Mouse (Mus musculus): ENCODE results near the gene Zc3h7a.

The Zc3h7a gene

DNA sequence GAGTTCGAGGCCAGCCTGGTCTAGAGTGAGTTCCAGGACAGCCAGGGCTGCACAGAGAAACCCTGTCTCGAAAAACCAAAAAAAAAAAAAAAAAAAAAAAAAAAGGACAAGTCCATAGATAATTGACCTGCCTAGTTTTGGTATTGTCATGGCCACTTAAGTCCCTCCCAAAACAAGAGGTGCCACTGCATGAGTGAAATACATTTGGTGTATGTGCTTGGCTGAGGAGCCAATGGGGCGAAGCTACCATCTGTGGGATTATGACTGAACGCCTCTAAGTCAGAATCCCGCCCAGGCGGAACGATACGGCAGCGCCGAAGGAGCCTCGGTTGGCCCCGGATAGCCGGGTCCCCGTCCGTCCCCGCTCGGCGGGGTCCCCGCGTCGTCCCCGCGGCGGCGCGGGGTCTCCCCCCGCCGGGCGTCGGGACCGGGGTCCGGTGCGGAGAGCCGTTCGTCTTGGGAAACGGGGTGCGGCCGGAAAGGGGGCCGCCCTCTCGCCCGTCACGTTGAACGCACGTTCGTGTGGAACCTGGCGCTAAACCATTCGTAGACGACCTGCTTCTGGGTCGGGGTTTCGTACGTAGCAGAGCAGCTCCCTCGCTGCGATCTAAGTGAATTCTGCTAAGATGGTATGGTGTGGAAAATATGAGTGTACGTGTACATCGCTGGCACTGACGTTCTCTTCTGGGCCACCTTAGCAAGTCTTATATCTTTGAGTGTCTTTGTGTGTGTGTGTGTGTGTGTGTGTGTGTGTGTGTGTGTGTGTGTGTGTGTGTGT, 32.3 kb downstream of the Zc3h7a start:
- peak; percentile 100 for DNase-seq (ENCODE audit: low spot score in 2 of 2)

- DNase-seq (ENCODE audit: low spot score in 2 of 2) = peak; percentile 96 to 98
Measured at GRCm38 (mm10) chr16:11134348-11135344, 41.5 kb downstream of the Zc3h7a start, which contains the start of gene Txndc11. Gene Txndc11 (minus strand): TSS chr16:11134650.

DNA sequence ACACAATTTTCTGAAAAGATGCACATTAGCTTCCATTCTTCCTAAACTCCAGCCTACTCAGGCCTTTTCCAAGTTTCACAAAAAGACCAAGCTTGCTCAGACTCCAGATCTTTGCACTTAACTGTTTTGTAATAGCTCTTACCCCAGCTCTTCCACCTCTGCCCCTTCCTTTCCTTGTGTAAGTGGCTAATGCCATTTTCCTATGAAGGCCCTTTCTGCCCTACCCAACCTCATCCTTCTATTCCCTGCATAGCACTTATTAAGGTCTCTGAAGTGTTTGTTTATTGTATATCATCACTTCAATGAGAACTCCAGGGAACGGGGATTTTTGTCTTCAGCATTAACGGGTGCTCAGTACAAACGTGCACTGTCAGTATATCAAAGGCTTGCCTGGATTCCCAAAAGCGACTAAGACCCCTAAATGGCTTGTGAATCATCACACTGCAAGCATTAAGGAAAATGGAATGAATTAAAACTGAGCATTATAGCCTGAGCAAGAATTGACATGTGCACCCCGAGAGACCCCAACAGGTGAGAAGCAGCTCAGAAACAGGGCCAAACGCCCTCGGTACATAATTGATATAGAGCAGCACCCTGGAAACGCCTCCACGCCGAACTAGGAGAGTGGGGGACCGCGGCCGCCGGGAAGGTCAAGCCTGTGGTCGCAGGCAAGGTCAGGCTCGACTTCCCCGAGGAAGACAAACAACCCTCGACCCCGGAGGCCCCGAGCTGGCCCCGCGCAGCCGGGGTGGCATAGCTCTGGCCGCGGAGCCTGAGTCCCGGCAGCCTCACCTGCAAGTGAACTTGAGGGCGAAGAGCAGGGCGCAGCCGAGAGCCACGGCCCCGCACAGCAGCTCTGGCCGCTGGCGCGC, 42.5 kb downstream of the Zc3h7a start:
- DNase-seq (ENCODE audit: low spot score in 2 of 2) = peak in 1 of 2 experiments; percentile 26

DNA sequence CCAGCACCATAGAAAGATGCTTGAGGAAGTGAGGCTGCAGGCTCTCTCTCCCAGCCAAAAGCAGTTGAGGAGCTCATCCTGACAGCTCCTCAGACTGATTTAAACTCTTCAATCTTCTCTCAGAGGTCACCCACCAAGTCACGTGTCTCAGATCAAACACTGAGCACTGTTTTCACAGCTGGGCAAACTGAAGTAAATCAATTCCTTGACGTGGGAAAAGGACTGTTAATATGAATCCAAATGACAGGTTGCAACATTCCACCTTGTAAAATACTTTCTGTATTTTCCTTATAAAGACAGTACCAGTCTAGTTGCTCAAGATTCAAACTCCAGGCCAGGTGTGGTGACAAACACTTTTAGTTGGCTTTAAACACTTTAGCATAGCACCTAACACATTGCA, 43.4 kb downstream of the Zc3h7a start:
- DNase-seq (ENCODE audit: low spot score in 2 of 2) = no peak

DNA sequence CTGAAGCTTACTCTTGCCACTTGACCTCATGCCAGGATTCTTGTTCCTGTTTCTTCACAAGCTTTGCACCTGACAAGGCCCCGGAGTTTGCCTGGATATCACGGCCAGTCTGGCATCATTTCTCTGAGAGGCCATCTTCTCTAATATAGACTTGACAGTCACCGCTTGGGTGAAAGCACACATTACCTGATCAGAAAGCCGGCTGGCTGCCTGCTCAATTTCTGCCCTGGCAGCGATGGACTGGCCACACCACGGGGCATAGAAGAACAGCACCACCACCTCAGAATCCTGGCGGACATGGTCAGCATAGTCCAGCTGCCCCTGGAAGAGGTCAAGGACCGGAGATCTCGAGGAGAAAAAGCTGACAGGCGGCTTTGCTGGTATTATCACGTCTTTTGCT, 47.9 kb downstream of the Zc3h7a start:
- DNase-seq (ENCODE audit: low spot score in 2 of 2) = no peak

GRCm38 (mm10) chr16:11125371-11125770, 50.8 kb downstream of the Zc3h7a start:
- DNase-seq (ENCODE audit: low spot score in 2 of 2) = no peak

DNA sequence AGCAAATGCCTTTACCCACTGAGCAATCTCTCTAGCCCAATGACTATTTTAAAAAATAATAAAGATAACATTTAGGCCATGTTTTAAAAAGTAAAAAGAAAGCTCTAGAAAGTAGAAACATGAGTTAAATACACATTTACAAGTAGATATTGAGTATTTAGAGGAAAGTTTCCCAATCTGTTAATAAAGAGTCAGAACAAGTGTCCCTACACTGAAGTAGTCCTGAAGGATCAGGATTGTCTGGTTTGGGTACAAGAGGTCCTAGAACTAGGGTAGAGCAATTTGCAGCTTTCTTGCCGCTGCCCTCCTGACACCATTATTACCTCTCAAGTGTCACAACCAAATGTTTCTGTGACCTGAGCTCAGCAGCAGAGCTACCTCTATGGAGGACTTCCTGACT, 52.1 kb downstream of the Zc3h7a start:
- DNase-seq (ENCODE audit: low spot score in 2 of 2) = no peak

GRCm38 (mm10) chr16:11122625-11123024, 53.6 kb downstream of the Zc3h7a start:
- no peak for DNase-seq (ENCODE audit: low spot score in 2 of 2)

DNA sequence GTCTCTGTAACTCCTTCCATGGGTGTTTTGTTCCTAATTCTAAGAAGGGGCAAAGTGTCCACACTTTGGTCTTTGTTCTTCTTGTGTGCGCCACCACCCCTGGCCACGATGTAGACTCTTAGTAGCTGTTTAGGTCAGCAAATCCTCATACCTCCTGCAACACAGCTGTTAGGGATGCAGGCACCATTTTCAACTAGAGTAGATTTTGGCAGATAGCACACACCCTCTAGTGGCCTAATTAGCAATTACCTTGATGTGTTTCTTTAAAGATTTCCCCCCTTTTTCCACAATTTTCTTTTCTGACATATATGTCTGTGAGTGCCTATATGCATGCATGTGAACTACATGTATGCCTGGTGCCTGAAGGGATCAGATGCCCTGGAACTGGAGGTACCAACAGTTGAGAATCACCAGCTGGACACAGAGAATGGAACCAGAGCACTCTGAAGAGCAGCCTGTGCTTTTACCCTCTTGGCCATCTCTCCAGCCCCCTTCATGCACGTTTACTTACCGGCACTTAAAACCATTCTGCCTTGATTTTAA, 66.9 kb downstream of the Zc3h7a start:
- peak in 1 of 2 experiments; percentile 5 for DNase-seq (ENCODE audit: low spot score in 2 of 2)

DNA sequence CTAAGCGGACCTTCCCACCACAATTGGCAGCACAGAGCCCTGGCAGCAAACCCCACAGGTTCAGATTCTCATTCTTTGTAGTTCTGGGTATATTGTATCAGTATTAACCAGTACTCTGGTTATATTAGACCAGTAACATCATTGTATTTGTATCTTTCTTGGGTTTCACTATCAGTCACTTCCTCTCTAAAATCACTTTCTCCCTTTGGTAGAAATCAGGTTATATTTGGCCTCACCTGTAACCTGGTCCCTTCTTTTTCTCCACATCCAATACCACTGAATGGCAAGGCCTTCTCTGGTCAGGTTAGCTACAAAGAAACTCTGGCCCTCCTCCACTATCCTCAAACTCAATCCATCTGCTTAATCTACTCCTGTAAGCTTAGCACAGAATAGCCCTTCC, 71.3 kb downstream of the Zc3h7a start:
- DNase-seq (ENCODE audit: low spot score in 2 of 2) = no peak

GRCm38 (mm10) chr16:11097301-11097700, 78.9 kb downstream of the Zc3h7a start:
- no peak for DNase-seq (ENCODE audit: low spot score in 2 of 2)

DNA sequence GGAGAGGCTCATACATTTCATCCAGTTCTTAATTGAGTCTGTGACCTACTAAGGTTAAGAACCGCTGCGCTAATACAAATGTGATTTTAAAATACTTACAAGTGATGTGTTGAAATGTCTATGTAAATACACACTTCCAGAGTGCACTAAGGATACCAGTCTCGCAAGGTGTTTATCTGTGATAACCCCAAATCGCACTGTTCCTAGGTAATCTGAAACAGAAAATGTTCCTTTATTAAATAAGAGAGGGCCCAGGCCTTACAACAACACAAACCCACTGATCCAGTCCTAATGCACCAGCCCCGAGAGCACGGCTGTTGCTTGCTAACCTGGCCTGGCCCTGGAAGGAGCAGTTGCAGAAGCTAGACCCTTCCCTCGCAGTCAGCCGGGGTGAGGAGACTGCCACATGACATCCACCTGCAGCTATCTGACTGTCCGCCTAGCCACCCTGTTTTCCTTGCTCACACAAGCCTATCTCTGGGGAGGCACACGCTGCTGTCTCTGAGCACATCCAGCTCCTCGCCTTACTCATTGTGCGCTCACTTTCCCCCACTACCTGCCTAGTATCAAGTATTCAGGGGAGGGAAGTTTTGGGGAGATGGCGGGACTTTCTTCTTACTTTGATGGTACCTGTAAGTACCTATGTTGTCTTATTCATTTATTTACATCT, 82.3 kb downstream of the Zc3h7a start:
- DNase-seq (ENCODE audit: low spot score in 2 of 2) = no peak

DNA sequence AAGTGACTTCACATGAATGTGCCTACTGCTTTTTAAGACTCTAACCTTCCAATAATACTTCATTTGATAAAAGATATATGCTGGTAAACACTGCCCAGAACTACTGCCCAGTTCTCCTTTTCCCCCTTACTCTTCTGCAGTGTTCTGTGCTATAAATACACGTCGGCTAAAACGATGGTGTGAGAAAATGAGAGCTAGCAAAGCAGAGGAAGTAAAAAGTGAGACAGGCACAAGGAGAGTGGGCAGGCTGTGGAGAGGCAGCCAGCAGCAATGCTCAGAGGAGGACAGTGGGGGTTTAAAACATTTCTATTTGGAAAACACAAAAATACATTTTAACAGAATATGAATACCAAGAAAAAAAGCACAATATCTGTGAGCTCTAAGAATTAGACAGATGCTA, 83.7 kb downstream of the Zc3h7a start:
- no peak for DNase-seq (ENCODE audit: low spot score in 2 of 2)

GRCm38 (mm10) chr16:11092061-11092460, 84.1 kb downstream of the Zc3h7a start:
- no peak for DNase-seq (ENCODE audit: low spot score in 2 of 2)

DNA sequence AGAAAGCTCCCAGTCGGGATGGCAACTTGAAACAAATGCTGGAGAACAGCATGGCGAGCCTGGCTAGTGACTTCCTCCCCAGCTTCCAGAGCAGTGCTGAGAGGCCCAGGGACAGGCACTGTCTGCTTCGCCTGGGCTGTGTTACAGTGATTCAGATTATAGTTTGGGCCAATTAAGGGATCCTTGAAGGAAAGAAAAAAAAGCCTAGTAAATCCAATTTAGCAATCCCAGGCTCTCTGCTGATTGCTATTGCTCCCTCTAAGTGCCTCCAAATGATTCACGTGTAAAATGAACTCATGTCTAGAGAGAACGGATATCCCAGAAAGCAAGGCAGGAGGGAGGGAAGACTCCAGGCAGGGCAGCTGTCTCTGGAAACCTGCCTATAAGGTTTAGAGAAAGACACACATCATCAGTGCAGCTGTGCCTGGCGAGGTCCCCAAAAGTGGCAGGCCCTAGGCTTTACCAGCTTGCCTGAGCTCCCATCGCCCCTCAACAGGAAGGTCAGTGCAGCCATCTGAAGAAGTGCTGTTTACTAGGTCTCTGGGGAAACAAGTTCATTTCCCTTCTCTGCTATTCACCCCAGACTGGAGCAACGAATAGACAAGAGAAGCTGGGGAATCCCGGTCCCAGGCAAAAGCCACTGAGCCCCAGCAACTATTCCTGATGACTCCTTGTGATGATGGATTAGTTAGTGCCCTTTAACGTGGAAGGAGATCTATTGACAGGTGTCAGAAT, 85.2 kb downstream of the Zc3h7a start:
- DNase-seq (ENCODE audit: low spot score in 2 of 2) = no peak

DNA sequence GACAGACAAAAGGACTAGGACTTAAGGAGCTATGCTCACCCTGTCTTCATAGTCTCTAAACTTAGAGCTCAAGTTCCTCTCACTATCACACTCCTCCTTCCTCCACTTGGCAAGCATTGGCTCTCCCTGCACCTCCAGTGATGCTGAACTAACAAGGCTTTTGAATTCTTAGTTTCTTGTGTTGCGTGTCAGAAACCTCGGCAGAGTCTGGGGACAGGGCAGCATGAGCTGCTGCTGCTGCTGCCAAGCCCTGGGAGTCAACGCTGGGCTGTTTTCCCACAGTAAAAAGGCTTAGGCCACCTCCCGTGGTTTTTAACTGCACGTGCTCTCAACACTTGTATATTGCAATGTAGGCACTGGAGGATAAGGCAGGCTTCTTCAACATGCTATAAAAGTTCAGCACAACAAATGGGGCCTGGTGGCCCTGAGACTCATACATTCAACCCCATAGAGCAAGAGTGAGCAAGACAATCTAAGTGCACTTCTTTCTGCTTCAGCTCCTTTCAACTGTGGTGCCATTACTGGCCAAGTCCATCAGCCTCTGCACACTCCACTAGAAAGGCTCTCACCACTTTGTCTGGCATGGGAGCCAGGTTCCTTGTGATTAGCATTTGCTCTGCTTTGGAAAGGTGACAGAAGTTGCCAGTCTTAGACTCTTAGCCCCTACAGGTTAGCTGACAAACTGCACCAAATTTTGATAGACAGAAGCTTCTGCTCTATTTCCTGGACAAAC, 89.2 kb downstream of the Zc3h7a start:
- no peak for DNase-seq (ENCODE audit: low spot score in 2 of 2)

Data from frontal cortex, postnatal 25 days (tissue).